Mouse (Mus musculus) spleen, postnatal 36 days (tissue): ENCODE data around the gene Abhd17a.

Experiments used
- DNase-seq, 2 experiments: peaks; one replicate each; pipeline ENCODE4 v3.0.0; 2022; ENCODE audit warnings: low spot score in 2 of 2, mixed read lengths in 1 of 2

The Abhd17a gene

DNA sequence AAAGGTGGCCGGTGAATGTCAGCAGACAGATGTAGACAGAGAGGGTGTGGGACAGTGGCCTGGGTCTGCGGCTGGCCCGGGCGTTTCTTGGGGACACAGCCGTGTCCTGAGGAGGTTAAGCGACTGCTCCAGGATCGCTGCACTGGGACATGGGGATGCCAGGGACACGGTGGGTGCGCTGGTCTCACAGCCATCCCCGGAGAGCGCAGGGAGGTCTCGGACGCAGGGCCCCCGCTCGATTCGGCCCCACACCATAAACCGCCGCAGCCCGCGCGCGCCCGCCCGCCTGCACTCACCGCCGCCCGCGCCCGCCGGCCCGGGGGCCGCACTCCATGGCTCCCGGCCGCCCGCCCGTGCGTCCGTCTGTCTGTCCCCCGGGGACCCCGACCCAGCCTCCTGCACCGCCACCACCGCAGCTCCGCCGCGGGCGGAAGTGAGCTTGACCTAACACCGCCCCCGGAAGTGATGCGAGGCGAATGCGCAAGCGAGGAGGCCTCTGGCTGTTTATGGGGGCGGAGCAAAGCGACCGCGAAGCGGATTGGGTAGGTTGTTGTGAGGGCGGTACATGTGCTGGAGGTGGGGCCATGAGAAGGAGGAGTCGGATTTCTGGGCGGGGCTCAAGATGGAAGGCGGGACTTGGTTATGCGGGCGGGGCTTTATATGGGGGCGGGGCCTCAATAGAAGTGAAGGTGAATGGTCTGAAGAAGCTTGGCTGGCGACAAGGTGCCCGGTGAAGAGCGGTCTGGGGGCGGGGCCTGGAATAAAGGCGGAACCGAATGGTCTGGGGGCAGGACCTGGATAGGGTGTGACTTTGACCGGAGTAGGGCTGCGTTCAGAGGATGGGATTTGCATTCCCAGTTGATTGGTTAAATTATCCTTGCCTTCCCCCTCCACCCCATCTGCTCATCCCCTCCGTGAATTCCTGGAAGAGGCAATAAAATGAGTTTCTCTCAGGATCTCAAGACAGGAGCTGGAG, at the start of gene Abhd17a:
Gene Abhd17a, minus strand, starts transcription at position 463 of the 976 bp plus-strand sequence.
- DNase-seq, result peak; percentile 96 to 97

DNA sequence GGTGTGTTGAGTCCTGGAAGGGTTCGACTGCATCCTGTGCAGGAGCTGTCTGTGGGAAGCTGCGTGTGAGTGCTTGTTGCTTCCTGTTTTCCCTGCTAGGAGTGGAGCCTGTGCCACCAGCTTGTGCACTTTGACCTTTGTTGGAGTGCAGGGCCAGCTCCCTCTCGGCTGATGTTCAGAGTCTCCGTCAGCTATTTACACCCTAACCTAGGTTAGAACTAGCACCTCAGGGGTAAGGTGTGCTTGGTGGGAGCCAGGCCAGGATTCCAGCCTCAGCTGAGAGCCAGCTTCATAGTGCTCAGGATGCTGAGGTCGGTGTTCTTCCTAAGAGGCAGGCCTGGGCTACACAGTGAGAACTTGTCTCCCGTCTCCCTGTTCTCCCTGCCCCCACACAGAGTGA, 45.2 kb upstream of the Abhd17a start:
- DNase-seq, result no peak

DNA sequence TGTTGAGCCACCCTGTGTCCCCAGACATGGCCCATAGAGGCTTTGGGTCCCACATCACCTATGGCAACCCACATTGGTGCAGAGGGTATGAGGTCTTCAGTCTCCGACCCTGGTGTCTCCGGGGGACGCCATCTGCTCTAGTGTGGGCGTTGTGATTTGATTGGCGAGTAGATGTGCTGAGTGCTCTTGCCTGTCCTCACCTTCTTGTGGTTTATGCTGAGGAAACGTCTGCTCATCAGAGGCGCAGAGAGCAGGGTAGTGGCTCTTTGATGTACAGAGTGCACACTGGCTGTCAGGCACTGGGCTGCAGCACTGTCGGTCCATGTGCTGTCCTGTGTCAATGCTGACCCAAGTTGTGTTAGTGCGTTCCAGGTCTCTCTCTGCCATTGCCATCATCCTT, 38.8 kb upstream of the Abhd17a start:
- DNase-seq, result peak; percentile 24 to 32

DNA sequence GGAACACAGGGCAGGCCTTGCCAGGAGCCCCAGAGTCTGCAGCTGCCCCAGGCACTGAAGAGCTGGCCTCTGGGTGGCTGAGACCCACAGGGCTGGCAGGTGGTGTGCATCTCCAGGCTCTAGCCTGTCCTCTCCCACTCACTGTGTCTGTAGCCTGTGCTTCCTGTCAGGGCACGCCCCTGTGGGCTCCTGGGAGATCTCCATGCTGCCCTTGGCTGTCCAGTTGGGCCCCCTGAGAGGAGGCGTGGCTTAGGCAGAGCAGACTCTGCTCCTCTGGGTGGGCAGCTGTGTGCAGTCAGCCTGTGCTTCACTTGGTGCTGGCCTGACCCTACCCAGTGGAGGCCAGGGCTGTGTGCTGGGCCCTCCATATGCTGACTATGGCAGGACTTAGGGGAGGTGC, 37.5 kb upstream of the Abhd17a start:
- no peak for DNase-seq

DNA sequence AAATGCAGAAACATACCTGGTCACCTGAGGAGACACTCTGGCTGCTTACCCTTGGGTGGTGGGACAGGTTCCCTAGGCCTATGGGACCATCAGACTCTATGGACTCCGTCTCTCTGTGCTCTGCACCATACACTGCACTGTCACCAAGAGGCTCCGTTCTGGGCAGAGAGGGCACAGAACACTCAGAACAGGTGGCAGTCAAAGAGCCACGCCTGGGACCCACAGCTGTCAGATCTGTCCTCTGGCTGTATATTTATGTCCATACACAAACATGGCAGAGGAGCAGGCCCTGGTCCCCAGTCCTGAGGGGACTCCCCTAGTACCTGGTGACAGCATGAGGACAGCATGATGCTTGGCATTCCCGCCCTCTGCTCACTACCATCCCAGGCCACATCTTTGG, 35.6 kb upstream of the Abhd17a start:
- DNase-seq, result no peak

DNA sequence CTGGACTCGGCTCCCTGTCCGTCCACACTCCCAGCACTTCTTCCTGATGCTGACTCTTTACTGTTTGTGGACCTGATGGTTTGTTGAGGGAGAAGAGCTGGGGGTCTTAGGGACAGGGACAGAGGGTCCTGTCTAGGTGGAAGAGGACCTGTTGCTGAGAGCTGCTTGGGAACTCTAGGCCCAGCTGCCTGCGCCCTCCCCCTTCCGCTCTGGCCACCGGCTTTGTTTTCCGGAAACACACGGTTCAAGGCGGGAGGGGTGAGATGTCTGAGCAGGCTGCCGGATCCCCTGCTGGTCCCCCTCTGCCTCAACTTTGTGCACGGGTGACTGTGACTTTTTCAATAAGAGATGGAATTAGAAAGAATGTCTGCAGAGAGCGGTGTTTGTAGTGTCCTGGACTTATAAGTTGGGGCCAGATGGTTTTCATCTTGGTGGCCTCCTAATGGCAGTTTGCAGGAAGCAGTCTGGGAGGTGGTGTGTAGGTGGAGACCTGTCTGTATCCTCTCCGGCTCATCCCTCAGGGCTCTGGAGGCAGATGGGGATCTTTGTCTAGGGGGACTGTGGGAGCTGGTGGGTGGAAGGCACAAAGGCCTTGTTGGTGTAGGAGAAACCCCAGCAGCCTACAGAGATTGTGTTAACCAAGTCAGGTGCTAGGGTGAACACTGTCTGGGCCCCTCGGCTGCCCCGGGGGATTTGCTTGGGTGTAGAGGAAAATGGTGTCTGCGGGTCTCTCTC, 33.5 kb upstream of the Abhd17a start:
- DNase-seq, result peak; percentile 85 to 86

DNA sequence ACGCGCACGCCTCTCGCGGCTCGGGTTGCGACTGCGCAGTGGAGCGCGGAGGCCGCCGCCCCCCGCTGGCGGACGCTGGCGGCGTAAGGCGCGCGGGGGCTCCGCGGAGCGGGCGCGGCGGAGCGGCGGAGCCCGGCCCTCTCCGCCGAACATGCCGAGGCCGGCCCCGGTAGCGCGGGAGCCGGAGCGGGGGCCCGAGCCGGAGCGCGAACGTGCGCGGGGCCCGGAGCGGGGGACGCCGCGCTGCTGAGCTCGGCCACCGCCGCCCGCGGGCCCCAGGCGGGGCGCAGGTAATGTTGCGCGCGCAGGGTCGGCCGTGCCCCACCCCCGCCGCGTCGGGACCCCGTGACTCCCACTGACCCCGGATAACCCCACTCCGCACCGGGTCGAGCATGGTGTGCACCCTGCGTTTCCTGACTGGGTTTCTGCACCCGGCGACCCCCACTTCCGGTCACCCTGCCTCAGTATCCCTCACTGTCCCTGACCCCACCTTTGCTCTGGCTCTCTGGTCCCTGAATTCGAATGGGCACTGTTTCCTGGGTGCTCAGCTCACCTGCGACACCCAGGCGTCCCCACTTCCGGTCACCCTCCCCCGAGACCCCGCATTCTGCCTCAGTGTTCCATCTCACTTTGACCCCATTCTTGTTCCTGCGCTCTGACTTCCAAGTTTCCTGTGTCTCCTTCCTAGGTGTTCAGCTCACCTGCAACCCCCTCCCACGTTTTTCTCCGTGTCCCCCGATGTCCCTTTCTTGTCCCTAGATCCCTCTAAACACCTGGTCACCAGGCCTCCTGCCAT, 32.7 kb upstream of the Abhd17a start, which contains the start of gene Csnk1g2:
Gene Csnk1g2, plus strand, starts transcription at position 178 of the 796 bp plus-strand sequence.
- peak; percentile 62 to 77 for DNase-seq

DNA sequence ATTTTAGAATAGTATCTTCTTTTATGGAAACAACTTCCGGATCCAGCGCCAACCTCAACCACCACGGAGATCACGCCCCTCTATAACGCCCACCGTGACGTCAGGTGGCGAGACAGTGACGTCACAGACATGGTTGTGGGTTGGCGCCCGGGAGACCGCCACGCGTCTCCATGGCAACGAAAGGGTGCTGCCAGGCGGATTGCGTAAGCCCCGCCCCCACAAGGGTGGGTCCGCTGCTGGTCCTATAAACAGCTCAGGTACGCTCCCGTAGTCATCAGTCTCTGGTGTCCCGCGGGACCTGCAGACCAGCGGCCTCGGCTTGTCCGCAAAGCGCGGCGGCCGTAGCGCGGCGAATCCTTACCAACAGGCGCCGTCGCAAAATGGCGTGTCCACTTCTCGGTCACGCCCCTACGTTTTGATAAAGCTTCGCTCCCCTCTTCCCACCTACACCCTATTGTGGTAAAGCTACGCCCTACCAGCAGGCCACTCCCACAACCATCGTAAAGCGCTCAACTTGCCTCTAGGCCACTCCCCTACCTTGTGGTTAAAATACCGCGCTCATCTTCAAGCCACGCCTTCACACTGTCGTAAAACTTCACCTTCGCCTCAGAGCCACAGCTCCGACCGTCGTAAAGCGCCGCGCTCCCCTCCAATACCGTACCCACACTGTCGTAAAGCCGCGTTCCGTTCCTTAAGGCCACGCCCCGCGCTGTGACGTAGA, 32.0 kb upstream of the Abhd17a start:
- peak; percentile 99 to 100 for DNase-seq

DNA sequence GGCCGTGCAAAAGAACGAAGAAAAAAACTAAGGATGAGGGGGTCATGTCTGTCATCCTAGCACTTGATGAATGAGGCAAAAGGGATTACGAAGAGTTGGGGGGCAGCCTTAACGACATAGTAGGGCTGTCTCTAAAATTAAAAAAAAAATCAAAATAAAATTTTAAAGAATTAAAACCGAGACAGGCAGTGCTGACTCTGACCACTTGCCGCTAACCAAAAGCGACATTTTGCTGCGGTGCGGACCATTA, 31.5 kb upstream of the Abhd17a start:
- no peak for DNase-seq

DNA sequence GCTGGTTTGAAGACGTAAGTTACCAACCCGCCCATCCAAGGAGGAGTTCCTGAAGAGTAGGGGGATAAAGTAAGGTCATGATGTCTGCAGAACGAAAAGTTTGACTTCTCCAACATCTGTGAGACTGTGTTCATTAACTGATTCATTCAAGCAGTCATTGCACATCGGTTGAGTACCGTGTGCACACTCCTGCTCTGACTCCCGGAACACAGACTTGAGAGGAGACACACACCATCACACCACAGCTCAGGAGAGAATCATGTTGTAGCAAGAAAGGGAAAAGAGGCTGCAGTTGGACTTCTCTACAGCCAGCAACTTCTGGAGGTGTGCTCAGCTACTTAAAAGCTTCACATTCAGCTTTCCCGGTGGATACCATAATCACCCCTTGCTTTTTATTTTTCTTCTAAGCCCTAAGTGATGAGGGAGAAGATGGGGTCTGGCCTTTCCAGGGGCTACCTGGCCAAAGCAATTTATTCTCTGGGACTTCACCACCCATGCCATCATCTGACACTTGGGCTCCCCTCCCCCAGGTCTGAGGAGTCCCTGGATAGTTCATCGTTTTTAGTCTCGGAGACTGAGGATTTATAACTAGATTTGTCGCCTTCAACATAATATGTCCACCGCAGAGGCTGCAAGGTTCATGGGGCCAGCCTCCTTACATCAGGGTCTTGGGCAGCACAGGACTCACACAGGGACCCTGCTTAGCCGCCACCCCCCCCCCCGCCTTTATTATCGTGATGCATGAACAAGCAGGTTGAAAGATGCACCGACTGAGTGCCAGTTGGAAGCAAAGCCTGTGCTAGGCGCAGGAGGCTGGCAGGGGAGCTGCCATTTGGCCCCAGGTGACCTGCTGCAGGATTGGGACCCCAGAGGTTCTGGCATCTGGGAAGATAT, 30.9 kb upstream of the Abhd17a start:
- DNase-seq, result peak; percentile 56 to 63

DNA sequence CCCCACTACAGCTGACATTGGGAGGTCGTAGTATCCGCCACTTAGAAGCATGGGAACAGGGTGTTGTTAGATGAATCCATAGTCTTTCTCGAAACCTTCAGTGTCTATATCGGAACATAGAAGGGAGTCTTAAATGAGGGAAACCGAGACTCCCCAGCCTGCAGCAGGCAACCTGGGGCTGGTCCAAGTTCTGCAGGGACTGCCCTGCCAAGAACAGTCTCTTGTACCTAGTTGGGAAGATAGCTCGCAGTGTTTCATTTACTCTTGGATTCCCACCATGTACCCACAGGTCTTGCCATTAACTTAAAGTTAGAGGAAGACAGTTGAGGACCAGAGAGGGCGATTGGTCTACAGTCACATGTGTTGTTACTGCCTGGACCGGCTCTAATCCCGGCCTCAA, 30.2 kb upstream of the Abhd17a start:
- no peak for DNase-seq

DNA sequence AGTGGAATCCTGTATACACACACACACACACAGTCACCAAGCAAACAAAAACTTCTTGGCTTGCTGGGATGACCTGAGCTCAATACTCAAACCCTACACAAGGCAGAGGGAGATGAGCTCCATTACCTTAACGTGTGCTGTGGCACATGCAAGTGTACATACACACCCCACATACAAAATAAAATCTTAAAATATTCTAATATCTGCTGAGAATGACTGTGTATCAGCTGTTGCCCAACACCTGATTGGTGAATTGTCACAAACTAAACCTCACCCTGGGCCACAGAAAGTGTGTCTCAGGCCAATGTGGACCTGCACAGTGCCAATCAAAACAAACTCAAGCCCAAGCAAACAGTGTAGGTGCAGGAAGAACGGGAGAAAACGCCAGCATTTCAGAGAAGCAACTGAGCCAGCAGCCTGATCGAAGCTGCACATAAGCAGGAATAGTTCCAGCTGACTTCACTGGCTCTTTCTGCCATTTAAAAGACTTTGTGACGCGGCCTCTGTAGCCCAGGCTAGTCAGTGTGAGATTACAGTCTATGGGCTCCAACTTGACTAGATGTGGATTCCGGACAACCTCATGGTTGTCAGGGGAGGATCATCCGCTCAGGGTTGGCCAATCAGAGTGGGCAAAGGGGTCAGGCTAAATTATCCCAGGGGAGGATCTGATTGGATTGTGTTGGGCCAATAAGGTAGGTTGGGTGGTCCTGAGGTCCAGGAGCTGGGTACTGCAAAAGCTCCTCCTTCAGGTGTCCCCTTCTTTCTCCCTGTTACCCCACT, 29.5 kb upstream of the Abhd17a start:
- no peak for DNase-seq

DNA sequence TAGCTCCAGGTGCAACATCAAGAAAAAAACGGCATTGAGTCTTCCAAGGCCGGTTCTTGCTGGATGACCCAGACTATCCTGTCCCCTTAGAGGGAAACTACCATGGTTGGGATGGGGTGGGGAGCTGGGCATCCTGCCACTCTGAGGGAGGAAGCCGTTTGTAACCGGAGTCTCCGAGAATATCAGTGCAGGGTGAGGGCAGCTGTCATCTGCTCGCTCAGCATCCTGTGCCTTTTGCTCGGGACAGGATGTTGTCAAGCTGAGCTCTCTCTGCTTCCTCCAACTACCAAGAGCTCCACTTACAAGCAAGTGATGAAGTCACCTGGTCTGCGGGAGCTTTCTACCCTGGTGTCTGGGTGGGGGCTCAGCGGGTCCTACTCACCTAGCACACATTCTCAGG, 28.0 kb upstream of the Abhd17a start:
- DNase-seq, result peak; percentile 72 to 75

DNA sequence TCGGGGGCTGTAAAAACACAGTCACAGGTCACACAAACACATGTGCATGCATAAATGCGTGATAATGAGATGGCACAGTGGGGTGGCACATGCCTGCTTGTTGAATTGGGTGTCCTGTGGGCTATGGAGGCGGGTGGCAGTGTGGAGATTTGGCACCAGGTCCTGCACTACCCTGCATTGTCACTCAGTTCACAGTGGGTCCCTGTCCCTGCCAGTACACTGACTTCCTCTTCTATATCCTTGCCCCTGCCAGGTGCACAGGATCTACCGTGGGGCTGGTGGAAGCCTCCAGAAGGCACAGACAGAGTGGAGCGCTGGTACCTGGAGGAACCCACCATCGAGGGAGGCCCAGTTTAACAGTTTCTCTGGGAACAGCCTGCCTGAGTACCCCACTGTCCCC, 24.2 kb upstream of the Abhd17a start:
- no peak for DNase-seq

DNA sequence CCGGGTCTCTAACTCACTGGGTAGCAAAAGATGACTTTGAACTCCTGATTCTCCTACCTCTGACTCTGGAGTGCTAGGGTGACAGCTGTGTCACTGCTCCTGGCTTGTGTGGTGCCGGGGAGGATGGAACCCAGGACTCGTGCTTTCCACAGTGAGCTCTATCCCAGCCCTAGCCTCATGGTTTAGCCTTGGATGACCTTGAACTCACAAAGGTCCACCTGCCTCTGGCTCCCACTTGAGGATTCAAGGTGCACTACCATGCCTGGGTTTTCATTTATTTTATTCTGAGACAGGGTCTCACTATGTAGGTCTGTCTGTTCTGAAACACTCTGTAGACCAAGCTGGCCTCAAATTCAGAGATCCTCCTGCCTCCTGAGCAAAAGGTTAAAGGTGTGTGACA, 23.7 kb upstream of the Abhd17a start:
- no peak for DNase-seq

DNA sequence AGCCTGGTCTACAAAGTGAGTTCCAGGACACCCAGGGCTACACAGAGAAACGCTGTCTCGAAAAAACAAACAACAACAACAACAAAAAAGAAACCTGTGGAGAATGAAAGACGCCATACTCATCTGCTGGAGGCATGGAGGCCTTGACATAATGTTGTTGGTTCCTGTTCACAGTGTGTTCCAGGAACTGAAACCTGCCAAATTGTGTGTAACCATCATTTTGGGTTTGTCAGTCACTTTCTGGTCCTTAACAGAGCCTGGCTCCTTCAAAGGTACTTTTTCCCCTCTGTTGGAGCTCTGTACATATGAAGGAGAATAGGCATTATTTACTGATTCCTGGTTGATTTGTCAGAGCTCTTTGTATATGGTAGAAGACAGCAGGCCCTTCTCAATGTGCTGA, 21.8 kb upstream of the Abhd17a start:
- peak; percentile 58 to 61 for DNase-seq

DNA sequence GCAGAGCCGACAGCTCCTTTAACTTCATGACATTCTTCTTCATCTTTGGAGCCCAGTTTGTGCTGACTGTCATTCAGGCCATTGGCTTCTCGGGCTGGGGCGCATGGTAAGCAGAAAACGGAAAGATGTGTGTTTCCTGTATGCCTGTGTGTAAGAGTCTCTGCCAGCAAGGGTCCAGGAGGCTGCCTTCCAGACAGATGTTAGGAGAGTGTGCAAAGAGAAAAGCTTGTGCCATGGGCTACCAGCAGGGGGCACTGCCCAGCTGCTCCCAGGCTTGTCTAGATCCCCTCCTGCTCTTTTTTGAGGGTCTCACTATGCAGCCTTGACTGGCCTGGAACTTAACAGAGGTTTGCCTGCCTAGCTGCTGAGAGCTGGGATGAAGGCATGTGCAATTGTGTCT, 20.9 kb upstream of the Abhd17a start:
- DNase-seq, result peak; percentile 61

DNA sequence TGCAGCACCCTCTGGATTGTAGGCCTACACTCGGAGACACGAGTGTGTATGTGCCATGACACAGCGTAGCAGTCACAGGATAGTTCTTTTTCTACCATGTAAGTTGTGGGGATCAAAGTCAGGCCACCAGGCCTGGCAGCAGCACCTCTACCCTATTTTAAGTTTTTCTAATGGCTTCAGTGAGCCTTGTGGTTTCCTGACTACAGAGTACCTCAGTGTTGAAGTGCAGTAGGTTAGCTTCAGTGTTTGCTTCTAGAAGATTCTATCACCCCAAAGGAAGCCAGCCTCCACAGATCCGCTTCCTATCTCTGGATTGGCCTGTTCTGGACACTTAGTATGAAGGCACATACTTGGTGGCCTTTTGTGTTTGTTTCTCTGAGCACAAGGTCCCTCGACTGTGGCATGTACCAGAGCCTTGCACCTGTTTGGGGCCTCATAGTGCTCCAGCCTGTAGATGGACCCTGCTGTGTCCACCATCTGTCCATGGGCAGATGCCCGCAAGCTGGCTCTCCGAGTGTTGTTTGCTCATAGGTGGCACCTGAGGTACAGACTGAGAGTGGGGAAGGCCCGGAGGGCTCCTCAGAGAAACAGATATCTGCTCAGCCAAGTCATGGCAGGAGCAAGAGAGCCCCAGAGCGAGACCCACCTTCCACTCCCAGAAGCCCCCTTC, 20.1 kb upstream of the Abhd17a start:
- peak in 1 of 2 experiments; percentile 45 for DNase-seq

DNA sequence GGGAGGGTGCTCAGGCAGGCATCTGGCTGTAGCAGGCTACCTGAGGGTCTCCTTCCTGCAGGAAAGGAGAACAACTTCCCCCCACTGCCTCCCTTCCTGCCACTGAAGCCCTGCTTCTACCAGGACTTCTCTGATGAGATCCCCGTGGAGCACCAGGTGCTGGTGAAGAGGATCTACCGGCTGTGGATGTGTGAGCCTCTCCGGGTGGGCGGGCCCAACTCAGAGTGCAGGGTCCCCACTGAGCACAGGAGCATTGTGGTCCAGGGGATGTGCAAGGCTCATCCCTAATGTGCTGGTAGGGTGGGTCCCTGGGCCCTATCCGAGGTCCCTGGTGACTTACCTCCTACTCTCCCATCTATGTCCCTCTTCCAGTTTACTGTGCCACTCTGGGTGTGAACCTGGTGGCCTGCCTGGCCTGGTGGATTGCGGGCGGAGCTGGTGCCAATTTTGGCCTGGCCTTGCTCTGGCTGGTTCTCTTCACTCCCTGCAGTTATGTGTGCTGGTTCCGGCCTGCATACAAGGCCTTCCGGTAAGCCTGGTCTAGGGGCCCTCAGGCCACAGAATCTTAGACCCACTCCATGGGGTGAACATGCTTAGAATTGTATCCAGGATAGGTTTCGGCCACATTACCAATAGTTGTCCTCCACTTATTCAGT, 19.3 kb upstream of the Abhd17a start:
- DNase-seq, result no peak
